Mouse (Mus musculus) E14TG2a.4 (cell line): ENCODE data around the gene Rpl29.

ENCODE experiments used
- CTCF ChIP-seq: conservative IDR thresholded peaks from 2 replicates; pipeline ENCODE4 v1.5.1; 2014; ENCODE audit warnings: low read length
- POU5F1 ChIP-seq: IDR thresholded peaks from 2 replicates; pipeline ENCODE4 v1.6.1; 2014; ENCODE audit warnings: low read length, borderline replicate concordance

DNA sequence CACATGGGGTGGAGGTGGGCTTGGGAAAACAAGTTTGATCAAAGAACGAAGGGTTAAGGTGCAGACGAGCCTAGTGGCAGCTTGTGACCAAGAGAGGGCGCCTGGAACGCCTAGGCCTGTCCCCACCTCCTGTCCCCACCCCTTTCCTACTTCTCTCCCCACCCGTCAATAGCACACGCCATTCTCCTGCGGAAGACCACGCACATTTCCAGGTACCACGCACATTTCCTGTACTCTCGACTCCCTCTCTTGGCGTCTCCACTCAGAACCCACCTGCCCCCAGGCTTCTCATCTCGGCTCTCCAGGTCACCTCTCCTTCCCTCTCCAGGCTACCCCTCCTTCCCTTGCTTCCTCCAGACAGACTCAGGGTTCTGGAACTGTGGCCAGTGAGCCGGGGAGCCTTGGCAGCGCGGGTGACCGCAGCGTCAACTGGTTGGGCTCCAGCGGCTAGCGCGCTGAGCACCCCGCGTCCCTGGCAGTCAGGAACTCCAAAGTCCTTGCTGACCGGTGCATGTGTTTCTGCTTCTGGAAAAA, 19.3 kb downstream of the Rpl29 start:
- TF ChIP-seq CTCF (peak; percentile 15; the same call in 1 of the 2 replicates), POU5F1 (no peak)
